Mouse (Mus musculus): Measurements from ENCODE around the gene S100a2. TPM values are rescaled to one million over a fixed set of nuclear protein-coding genes. Genes with fewer than 3 reads are reported as not detected.

The S100a2 gene
- polyA plus RNA-seq, 1 experiment from 2014 or later = not detected

GRCm38 (mm10) chr3:90615911-90616310, 25.9 kb downstream of the S100a2 start:
- H3K27ac ChIP-seq (replicated peaks in 1 of 2; ENCODE audit: control insufficient read depth in 1 of 2, insufficient read depth in 1 of 2, low read depth in 2 of 2, low read length in 2 of 2) = no peak overlapping the region
- no peak overlapping the region for H3K4me3 ChIP-seq (ENCODE audit: control insufficient read depth in 1 of 2, insufficient read depth in 1 of 2, low read depth in 1 of 2, low read length in 2 of 2)
- H3K9me3 ChIP-seq (ENCODE audit: control insufficient read depth, low read length) = no peaks in the 10 kb centered on the region
- WGBS = 79% methylated on average over 1 of the region's 1 CpGs
- peaks cover 5 to 12% of the 10 kb centered on the region in 2 experiments; a peak in 3 of 4 replicates for H3K4me1 ChIP-seq (ENCODE audit: control insufficient read depth in 2 of 2, insufficient read depth in 2 of 2, low read length in 2 of 2)
- no peak overlapping the region for H3K9ac ChIP-seq (ENCODE audit: low read length)
- ATAC-seq (ENCODE audit: insufficient number of reproducible peaks, insufficient read depth, low FRiP score, low read depth) = no peak
- no peak overlapping the region for H3K4me2 ChIP-seq (ENCODE audit: low read length)
- H3K27me3 ChIP-seq (ENCODE audit: control insufficient read depth, insufficient read depth, low read length) = peaks cover 4% of the 10 kb centered on the region
- H3K36me3 ChIP-seq (ENCODE audit: control insufficient read depth, insufficient read depth, low read length) = no peaks in the 10 kb centered on the region

GRCm38 (mm10) chr3:90617586-90617985, 27.5 kb downstream of the S100a2 start:
- WGBS = 16% methylated on average over 1 of the region's 1 CpGs
- Histone ChIP-seq H3K36me3 (ENCODE audit: control insufficient read depth, insufficient read depth, low read length) (no peaks in the 10 kb centered on the region), H3K27ac (replicated peaks in 1 of 2; ENCODE audit: control insufficient read depth in 1 of 2, insufficient read depth in 1 of 2, low read depth in 2 of 2, low read length in 2 of 2) (no peak overlapping the region), H3K4me1 (ENCODE audit: control insufficient read depth in 2 of 2, insufficient read depth in 2 of 2, low read length in 2 of 2) (peaks cover 5 to 12% of the 10 kb centered on the region in 2 experiments; a peak in 3 of 4 replicates), H3K27me3 (ENCODE audit: control insufficient read depth, insufficient read depth, low read length) (peaks cover 4% of the 10 kb centered on the region), H3K4me2 (ENCODE audit: low read length) (no peak overlapping the region), H3K9me3 (ENCODE audit: control insufficient read depth, low read length) (no peaks in the 10 kb centered on the region), H3K9ac (ENCODE audit: low read length) (no peak overlapping the region), H3K4me3 (ENCODE audit: control insufficient read depth in 1 of 2, insufficient read depth in 1 of 2, low read depth in 1 of 2, low read length in 2 of 2) (no peak overlapping the region)
- no peak for ATAC-seq (ENCODE audit: insufficient number of reproducible peaks, insufficient read depth, low FRiP score, low read depth)

- no peak overlapping the region for H3K4me2 ChIP-seq (ENCODE audit: low read length)
- no peaks in the 10 kb centered on the region for H3K36me3 ChIP-seq (ENCODE audit: control insufficient read depth, insufficient read depth, low read length)
- H3K27ac ChIP-seq (replicated peaks in 1 of 2; ENCODE audit: control insufficient read depth in 1 of 2, insufficient read depth in 1 of 2, low read depth in 2 of 2, low read length in 2 of 2) = no peak overlapping the region
- ATAC-seq (ENCODE audit: insufficient number of reproducible peaks, insufficient read depth, low FRiP score, low read depth) = no peak
- H3K4me3 ChIP-seq (ENCODE audit: control insufficient read depth in 1 of 2, insufficient read depth in 1 of 2, low read depth in 1 of 2, low read length in 2 of 2) = no peak overlapping the region
- H3K9ac ChIP-seq (ENCODE audit: low read length) = no peak overlapping the region
- H3K9me3 ChIP-seq (ENCODE audit: control insufficient read depth, low read length) = no peaks in the 10 kb centered on the region
- WGBS = 33% methylated on average over 7 of the region's 7 CpGs
- H3K27me3 ChIP-seq (ENCODE audit: control insufficient read depth, insufficient read depth, low read length) = no peaks in the 10 kb centered on the region
- H3K4me1 ChIP-seq (ENCODE audit: control insufficient read depth in 2 of 2, insufficient read depth in 2 of 2, low read length in 2 of 2) = peaks cover 10 to 11% of the 10 kb centered on the region in 2 experiments
Observed at GRCm38 (mm10) chr3:90621552-90621951, 31.5 kb downstream of the S100a2 start.

DNA sequence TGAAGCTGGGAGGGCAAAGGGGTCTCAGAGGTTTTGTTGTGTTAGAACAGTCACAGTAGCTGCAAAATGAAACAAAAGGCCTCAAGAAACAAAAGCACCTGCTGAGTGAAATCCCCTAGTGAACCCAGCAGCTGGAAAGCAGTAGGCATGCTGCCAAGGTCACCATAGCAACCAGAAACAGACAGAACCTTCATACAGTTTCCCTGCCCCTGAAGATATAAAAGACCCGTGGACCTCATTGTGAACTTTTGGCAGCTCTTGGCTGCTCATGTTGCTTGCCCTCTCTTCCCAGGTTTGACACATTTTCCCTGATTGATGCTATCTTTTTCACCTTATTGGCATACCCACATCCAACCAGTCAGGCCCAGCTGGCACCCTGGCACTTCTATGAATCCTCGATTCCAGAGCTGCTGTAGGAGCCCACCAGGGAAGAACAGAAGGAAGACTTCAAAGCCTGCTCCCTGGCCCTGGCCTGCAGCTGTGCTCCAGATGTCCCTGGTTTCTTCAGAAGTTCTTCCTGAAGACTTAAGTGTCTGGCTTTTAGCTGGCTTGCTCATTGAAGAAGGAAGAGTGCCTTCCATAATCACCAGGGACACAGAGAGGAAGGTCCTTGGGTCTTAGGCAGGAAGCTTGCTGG, 33.5 kb downstream of the S100a2 start:
- Histone ChIP-seq H3K36me3 (ENCODE audit: control insufficient read depth, insufficient read depth, low read length) (no peaks in the 10 kb centered on the region), H3K4me2 (ENCODE audit: low read length) (no peak overlapping the region), H3K9ac (ENCODE audit: low read length) (no peak overlapping the region), H3K27ac (replicated peaks in 1 of 2; ENCODE audit: control insufficient read depth in 1 of 2, insufficient read depth in 1 of 2, low read depth in 2 of 2, low read length in 2 of 2) (no peak overlapping the region), H3K4me1 (ENCODE audit: control insufficient read depth in 2 of 2, insufficient read depth in 2 of 2, low read length in 2 of 2) (peaks cover 10 to 11% of the 10 kb centered on the region in 2 experiments), H3K4me3 (ENCODE audit: control insufficient read depth in 1 of 2, insufficient read depth in 1 of 2, low read depth in 1 of 2, low read length in 2 of 2) (no peak overlapping the region), H3K9me3 (ENCODE audit: control insufficient read depth, low read length) (no peaks in the 10 kb centered on the region), H3K27me3 (ENCODE audit: control insufficient read depth, insufficient read depth, low read length) (no peaks in the 10 kb centered on the region)
- no peak for ATAC-seq (ENCODE audit: insufficient number of reproducible peaks, insufficient read depth, low FRiP score, low read depth)
- 24% methylated on average over 2 of the region's 2 CpGs for WGBS

DNA sequence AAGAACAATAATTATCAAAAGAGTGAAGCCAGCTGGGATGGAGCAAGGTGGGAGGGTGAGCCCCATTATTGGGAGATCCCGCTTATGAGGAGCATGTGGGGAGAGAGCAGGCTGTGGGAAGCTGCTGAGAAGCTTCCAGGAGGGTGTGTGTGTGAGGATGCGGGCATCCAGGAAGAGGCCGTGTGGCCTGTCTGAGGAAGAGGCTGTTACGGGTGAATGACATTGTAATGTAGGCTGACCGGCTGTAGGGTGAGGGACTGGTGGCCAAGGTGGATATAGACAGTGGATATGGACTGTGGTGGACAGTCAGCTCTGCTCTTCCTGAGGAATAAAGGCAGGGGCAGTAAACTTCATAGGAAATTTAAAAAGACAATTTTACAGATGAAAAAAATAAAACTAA, 35.4 kb downstream of the S100a2 start:
- no peak overlapping the region for H3K4me2 ChIP-seq (ENCODE audit: low read length)
- H3K4me1 ChIP-seq (ENCODE audit: control insufficient read depth in 2 of 2, insufficient read depth in 2 of 2, low read length in 2 of 2) = peaks cover 10 to 11% of the 10 kb centered on the region in 2 experiments
- no peaks in the 10 kb centered on the region for H3K36me3 ChIP-seq (ENCODE audit: control insufficient read depth, insufficient read depth, low read length)
- ATAC-seq (ENCODE audit: insufficient number of reproducible peaks, insufficient read depth, low FRiP score, low read depth) = no peak
- H3K9ac ChIP-seq (ENCODE audit: low read length) = no peak overlapping the region
- WGBS = 79% methylated on average over 5 of the region's 5 CpGs
- no peak overlapping the region for H3K4me3 ChIP-seq (ENCODE audit: control insufficient read depth in 1 of 2, insufficient read depth in 1 of 2, low read depth in 1 of 2, low read length in 2 of 2)
- no peaks in the 10 kb centered on the region for H3K9me3 ChIP-seq (ENCODE audit: control insufficient read depth, low read length)
- no peak overlapping the region for H3K27ac ChIP-seq (replicated peaks in 1 of 2; ENCODE audit: control insufficient read depth in 1 of 2, insufficient read depth in 1 of 2, low read depth in 2 of 2, low read length in 2 of 2)
- H3K27me3 ChIP-seq (ENCODE audit: control insufficient read depth, insufficient read depth, low read length) = no peaks in the 10 kb centered on the region

GRCm38 (mm10) chr3:90626266-90627021, 36.4 kb downstream of the S100a2 start:
- Histone ChIP-seq H3K27ac (replicated peaks in 1 of 2; ENCODE audit: control insufficient read depth in 1 of 2, insufficient read depth in 1 of 2, low read depth in 2 of 2, low read length in 2 of 2) (no peak overlapping the region), H3K4me2 (ENCODE audit: low read length) (no peak overlapping the region), H3K27me3 (ENCODE audit: control insufficient read depth, insufficient read depth, low read length) (no peaks in the 10 kb centered on the region), H3K4me3 (ENCODE audit: control insufficient read depth in 1 of 2, insufficient read depth in 1 of 2, low read depth in 1 of 2, low read length in 2 of 2) (no peak overlapping the region), H3K9me3 (ENCODE audit: control insufficient read depth, low read length) (no peaks in the 10 kb centered on the region), H3K36me3 (ENCODE audit: control insufficient read depth, insufficient read depth, low read length) (no peaks in the 10 kb centered on the region), H3K4me1 (ENCODE audit: control insufficient read depth in 2 of 2, insufficient read depth in 2 of 2, low read length in 2 of 2) (peaks cover 10 to 11% of the 10 kb centered on the region in 2 experiments), H3K9ac (ENCODE audit: low read length) (no peak overlapping the region)
- no peak for ATAC-seq (ENCODE audit: insufficient number of reproducible peaks, insufficient read depth, low FRiP score, low read depth)
- WGBS = 67% methylated on average over 9 of the region's 9 CpGs

DNA sequence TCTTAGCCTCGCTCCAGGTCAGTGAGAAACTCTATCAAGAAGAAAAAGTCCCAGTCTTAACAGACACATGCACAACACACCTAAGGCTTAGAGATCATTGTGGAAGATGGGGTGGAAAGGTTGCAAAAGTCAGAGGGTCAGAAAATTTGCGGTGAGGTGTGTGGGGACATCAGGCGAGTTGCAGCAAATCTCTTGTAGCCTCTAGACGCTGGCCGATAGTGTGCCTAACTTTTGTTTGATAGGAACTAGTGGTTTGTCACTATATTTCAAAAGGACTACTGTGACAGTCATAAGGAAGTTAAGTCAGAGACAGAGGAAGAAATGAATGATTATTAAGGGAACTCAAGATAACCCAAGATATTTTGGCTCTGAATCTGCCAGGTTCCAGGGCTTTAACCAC, 37.3 kb downstream of the S100a2 start:
- Histone ChIP-seq H3K36me3 (ENCODE audit: control insufficient read depth, insufficient read depth, low read length) (no peaks in the 10 kb centered on the region), H3K4me1 (ENCODE audit: control insufficient read depth in 2 of 2, insufficient read depth in 2 of 2, low read length in 2 of 2) (peaks cover 10 to 11% of the 10 kb centered on the region in 2 experiments), H3K4me2 (ENCODE audit: low read length) (no peak overlapping the region), H3K27ac (replicated peaks in 1 of 2; ENCODE audit: control insufficient read depth in 1 of 2, insufficient read depth in 1 of 2, low read depth in 2 of 2, low read length in 2 of 2) (no peak overlapping the region), H3K9me3 (ENCODE audit: control insufficient read depth, low read length) (no peaks in the 10 kb centered on the region), H3K9ac (ENCODE audit: low read length) (no peak overlapping the region), H3K27me3 (ENCODE audit: control insufficient read depth, insufficient read depth, low read length) (no peaks in the 10 kb centered on the region), H3K4me3 (ENCODE audit: control insufficient read depth in 1 of 2, insufficient read depth in 1 of 2, low read depth in 1 of 2, low read length in 2 of 2) (no peak overlapping the region)
- WGBS = 88% methylated on average over 5 of the region's 5 CpGs
- ATAC-seq (ENCODE audit: insufficient number of reproducible peaks, insufficient read depth, low FRiP score, low read depth) = no peak

All from heart, embryonic 14.5 days (tissue).